8 mouse cellular contexts compared by ENCODE assay signal in genomic region chr5:137600281-137600618, GRCm38 (mm10). TPM values are rescaled to one million over a fixed set of nuclear protein-coding genes. Genes with fewer than 3 reads are reported as not detected.
A peak's percentile ranks its signal among the peaks of the same experiment; 100 is the strongest.
DNase-seq lines count a peak whose midpoint lies in the region; ATAC-seq and TF ChIP-seq lines count a peak whose summit lies in the region.

No protein-coding gene starts in this region.

- peak overlapping the region; percentile 86 for H3K9ac ChIP-seq in kidney, embryonic 15.5 days
- H3K9ac ChIP-seq in hindbrain, postnatal 0 days (replicated peaks; ENCODE audit: low read length): peak overlapping the region; percentile 72
- H3K9ac ChIP-seq in midbrain, embryonic 16.5 days (ENCODE audit: low read depth, low read length): peak overlapping the region; percentile 98

- no peaks in the 10 kb centered on the region for H3K9me3 ChIP-seq in kidney, embryonic 15.5 days (replicated peaks)
- no peaks in the 10 kb centered on the region for H3K9me3 ChIP-seq in hindbrain, postnatal 0 days (ENCODE audit: low read length)
- no peaks in the 10 kb centered on the region for H3K9me3 ChIP-seq in midbrain, embryonic 16.5 days (replicated peaks; ENCODE audit: control insufficient read depth, low read length, poor library complexity, severe bottlenecking)

- no peak for TF ChIP-seq POLR2A in cortical plate, adult 2 months (IDR thresholded peaks at IDR 0.05; ENCODE audit: extremely low read depth, insufficient read depth, low read length)

- peaks cover 17% of the 10 kb centered on the region for H3K36me3 ChIP-seq in kidney, embryonic 15.5 days
- no peaks in the 10 kb centered on the region; the same call in 1 of the 2 replicates for H3K36me3 ChIP-seq in hindbrain, postnatal 0 days (ENCODE audit: insufficient read depth, low read length)
- H3K36me3 ChIP-seq in midbrain, embryonic 16.5 days (ENCODE audit: control insufficient read depth, insufficient read depth, low read length): peaks cover 3% of the 10 kb centered on the region; the same call in 1 of the 2 replicates

- TF ChIP-seq CTCF in cortical plate, adult 2 months (IDR thresholded peaks at IDR 0.05; ENCODE audit: extremely low read depth, insufficient read depth, low read length): no peak
- no peak for TF ChIP-seq CTCF in hindbrain, postnatal 0 days (IDR thresholded peaks at IDR 0.05; ENCODE audit: low read depth)

- no peaks in the 10 kb centered on the region for H3K27me3 ChIP-seq in kidney, embryonic 15.5 days
- H3K27me3 ChIP-seq in hindbrain, postnatal 0 days (ENCODE audit: insufficient read depth, low read length): no peaks in the 10 kb centered on the region
- no peaks in the 10 kb centered on the region for H3K27me3 ChIP-seq in midbrain, embryonic 16.5 days (ENCODE audit: control insufficient read depth, insufficient read depth, low read depth, low read length)

- peak; percentile 60 for ATAC-seq in kidney, embryonic 15.5 days (replicated peaks; ENCODE audit: low FRiP score)
- no peak for ATAC-seq in hindbrain, postnatal 0 days
- ATAC-seq in midbrain, embryonic 16.5 days: no peak; the same call in none of the 2 replicates

- H3K27ac ChIP-seq in kidney, embryonic 15.5 days: peak overlapping the region; percentile 94
- H3K27ac ChIP-seq in cortical plate, adult 2 months (ENCODE audit: insufficient read depth, low read length): no peak overlapping the region
- peak overlapping the region; percentile 78 for H3K27ac ChIP-seq in hindbrain, postnatal 0 days
- H3K27ac ChIP-seq in midbrain, embryonic 16.5 days (ENCODE audit: low read length): peak overlapping the region; percentile 80

- H3K4me3 ChIP-seq in kidney, embryonic 15.5 days (replicated peaks): peak overlapping the region; percentile 78
- peak overlapping the region; percentile 71 for H3K4me3 ChIP-seq in cortical plate, adult 2 months (ENCODE audit: insufficient read depth, low read length)
- peak overlapping the region; percentile 72 for H3K4me3 ChIP-seq in hindbrain, postnatal 0 days (ENCODE audit: low read length)
- peak overlapping the region; percentile 85 for H3K4me3 ChIP-seq in midbrain, embryonic 16.5 days (ENCODE audit: low read depth, low read length)

- peaks cover 38% of the 10 kb centered on the region for H3K4me1 ChIP-seq in kidney, embryonic 15.5 days
- H3K4me1 ChIP-seq in cortical plate, adult 2 months (ENCODE audit: control insufficient read depth, insufficient read depth, low read length): peaks cover 4% of the 10 kb centered on the region
- H3K4me1 ChIP-seq in hindbrain, postnatal 0 days (ENCODE audit: insufficient read depth, low read length): peaks cover 10% of the 10 kb centered on the region; the same call in 1 of the 2 replicates
- H3K4me1 ChIP-seq in midbrain, embryonic 16.5 days (ENCODE audit: control insufficient read depth, insufficient read depth, low read length): peaks cover 12% of the 10 kb centered on the region

- peak overlapping the region; percentile 94 for H3K4me2 ChIP-seq in kidney, embryonic 15.5 days
- H3K4me2 ChIP-seq in hindbrain, postnatal 0 days (ENCODE audit: low read depth, low read length): peak overlapping the region; percentile 84
- peak overlapping the region; percentile 99 for H3K4me2 ChIP-seq in midbrain, embryonic 16.5 days (ENCODE audit: low read length)

- 1% methylated on average over 19 of the region's 19 CpGs for WGBS in kidney, embryonic 15.5 days
- 4% methylated on average over 19 of the region's 19 CpGs for WGBS in hindbrain, postnatal 0 days
- under 1% methylated on average over 19 of the region's 19 CpGs for WGBS in midbrain, embryonic 16.5 days

- DNase-seq in kidney, postnatal 14 days: no peak
- no peak for DNase-seq in hindbrain, postnatal 0 days (ENCODE audit: low spot score)
- DNase-seq in spleen, adult 18-20 months: no peak
- DNase-seq in adipocyte (ENCODE audit: low spot score): no peak
- DNase-seq in adrenal gland, postnatal 10 days: no peak

RNA-seq across cellular contexts. Expression of gene Mospd3, which starts 0.6 kb away (rescaled TPM):
- polyA plus RNA-seq in kidney, embryonic 15.5 days (2015; fragmentation: Nextera tagmentation; extraction: Ambion mirVana): 26.6 and 30.2 TPM in 2 replicates
- polyA plus RNA-seq in cortical plate, adult 2 months (2012; rRNA removed): 45.1 and 45.3 TPM in 2 replicates
- total RNA-seq in hindbrain, postnatal 0 days (2014; rRNA removed): 10.9 and 13.3 TPM in 2 replicates
- 57.3 and 66.7 TPM in 2 replicates for polyA plus RNA-seq in hindbrain, postnatal 0 days (2015; fragmentation: Nextera tagmentation; extraction: Ambion mirVana)
- 57.2 and 60.9 TPM in 2 replicates for polyA plus RNA-seq in midbrain, embryonic 16.5 days (2015; fragmentation: Nextera tagmentation; extraction: Ambion mirVana)
- total RNA-seq in adrenal gland, postnatal 10 days (2021): 10 to 100 TPM; 43.3 to 47.4 TPM

RNA-seq across cellular contexts. Expression of gene Pcolce, which starts 13.3 kb away (rescaled TPM):
- 135 and 139 TPM in 2 replicates for polyA plus RNA-seq in kidney, embryonic 15.5 days (2015; fragmentation: Nextera tagmentation; extraction: Ambion mirVana)
- 12.6 and 13.6 TPM in 2 replicates for polyA plus RNA-seq in cortical plate, adult 2 months (2012; rRNA removed)
- 22.3 and 26.2 TPM in 2 replicates for total RNA-seq in hindbrain, postnatal 0 days (2014; rRNA removed)
- 21.5 and 22.0 TPM in 2 replicates for polyA plus RNA-seq in hindbrain, postnatal 0 days (2015; fragmentation: Nextera tagmentation; extraction: Ambion mirVana)
- 11.9 and 13.3 TPM in 2 replicates for polyA plus RNA-seq in midbrain, embryonic 16.5 days (2015; fragmentation: Nextera tagmentation; extraction: Ambion mirVana)
- total RNA-seq in adrenal gland, postnatal 10 days (2021): 100 to 1,000 TPM; 347 to 368 TPM

RNA-seq across cellular contexts. Expression of gene Fbxo24, which starts 28.6 kb away (rescaled TPM):
- 0.16 and 0.17 TPM in 2 replicates for polyA plus RNA-seq in kidney, embryonic 15.5 days (2015; fragmentation: Nextera tagmentation; extraction: Ambion mirVana)
- 0.23 and 0.29 TPM in 2 replicates for polyA plus RNA-seq in cortical plate, adult 2 months (2012; rRNA removed)
- total RNA-seq in hindbrain, postnatal 0 days (2014; rRNA removed): 0.25 and 0.26 TPM in 2 replicates
- polyA plus RNA-seq in hindbrain, postnatal 0 days (2015; fragmentation: Nextera tagmentation; extraction: Ambion mirVana): 0.18 TPM in 1 of 2 replicates, not detected in the other
- polyA plus RNA-seq in midbrain, embryonic 16.5 days (2015; fragmentation: Nextera tagmentation; extraction: Ambion mirVana): 0.11 and 0.12 TPM in 2 replicates
- 1 to 10 TPM in 1 of 2 experiments, under 1 TPM in 1; 0.51 to 1.2 TPM for total RNA-seq in adrenal gland, postnatal 10 days (2021)

RNA-seq across cellular contexts. Expression of gene Lrch4, which starts 28.7 kb away (rescaled TPM):
- 47.4 and 50.6 TPM in 2 replicates for polyA plus RNA-seq in kidney, embryonic 15.5 days (2015; fragmentation: Nextera tagmentation; extraction: Ambion mirVana)
- 11.5 and 15.0 TPM in 2 replicates for polyA plus RNA-seq in cortical plate, adult 2 months (2012; rRNA removed)
- 9.6 and 10.4 TPM in 2 replicates for total RNA-seq in hindbrain, postnatal 0 days (2014; rRNA removed)
- polyA plus RNA-seq in hindbrain, postnatal 0 days (2015; fragmentation: Nextera tagmentation; extraction: Ambion mirVana): 12.3 and 14.6 TPM in 2 replicates
- polyA plus RNA-seq in midbrain, embryonic 16.5 days (2015; fragmentation: Nextera tagmentation; extraction: Ambion mirVana): 18.8 and 19.2 TPM in 2 replicates
- 10 to 100 TPM; 25.0 to 29.9 TPM for total RNA-seq in adrenal gland, postnatal 10 days (2021)

RNA-seq across cellular contexts. Expression of gene Gm20605, which starts 28.7 kb away (rescaled TPM):
- polyA plus RNA-seq in kidney, embryonic 15.5 days (2015; fragmentation: Nextera tagmentation; extraction: Ambion mirVana): 10.4 and 13.1 TPM in 2 replicates
- polyA plus RNA-seq in cortical plate, adult 2 months (2012; rRNA removed): 11.0 and 12.6 TPM in 2 replicates
- 3.4 and 4.1 TPM in 2 replicates for total RNA-seq in hindbrain, postnatal 0 days (2014; rRNA removed)
- 4.1 and 5.3 TPM in 2 replicates for polyA plus RNA-seq in hindbrain, postnatal 0 days (2015; fragmentation: Nextera tagmentation; extraction: Ambion mirVana)
- 8.2 and 9.2 TPM in 2 replicates for polyA plus RNA-seq in midbrain, embryonic 16.5 days (2015; fragmentation: Nextera tagmentation; extraction: Ambion mirVana)
- 10 to 100 TPM in 1 of 2 experiments, 1 to 10 TPM in 1; 5.7 to 10.6 TPM for total RNA-seq in adrenal gland, postnatal 10 days (2021)
